Mouse (Mus musculus) embryonic facial prominence, embryonic 14.5 days (tissue): ENCODE results near the gene Abl2. TPM values are rescaled to one million over a fixed set of nuclear protein-coding genes. Genes with fewer than 3 reads are reported as not detected.
A peak's percentile ranks its signal among the peaks of the same experiment; 100 is the strongest.
"Not testable (repeated sequence)": the region's sequence is repeated elsewhere in the genome, so short reads cannot be mapped to it uniquely, and the experiment has no call there.

Source experiments
- ATAC-seq: fragments of 200-750 bp; cut with Nextera tagmentation; 2 replicates; pipeline ENCODE4 v1.8.0; 2017; ENCODE audit warnings: low read depth, moderate number of reproducible peaks, moderate TSS enrichment
- DNase-seq: peaks from one replicate; pipeline ENCODE4 v3.0.0-alpha.2; 2015; ENCODE audit warnings: low spot score
- H3K27ac ChIP-seq: fragments of 300-500 bp; sonication (generic); replicated peaks from 2 replicates; pipeline ENCODE4 v1.5.1; 2014; ENCODE audit warnings: low read depth, mild to moderate bottlenecking, low read length, moderate library complexity
- H3K27me3 ChIP-seq: fragments of 300-500 bp; sonication (generic); replicated peaks from 2 replicates; pipeline ENCODE4 v1.6.1; 2014; ENCODE audit warnings: low read length; ENCODE audit not compliant: control insufficient read depth, insufficient read depth
- H3K36me3 ChIP-seq: fragments of 300-500 bp; sonication (generic); 2 replicates; pipeline ENCODE4 v1.6.1; 2014; ENCODE audit warnings: low read length, mixed read lengths; ENCODE audit not compliant: control insufficient read depth, insufficient read depth
- H3K4me1 ChIP-seq: fragments of 300-500 bp; sonication (generic); 2 replicates; pipeline ENCODE4 v1.6.1; 2014; ENCODE audit warnings: antibody characterized with exemption, low read length; ENCODE audit not compliant: control insufficient read depth, insufficient read depth
- H3K4me2 ChIP-seq: fragments of 300-500 bp; sonication (generic); 2 replicates; pipeline ENCODE4 v1.6.1; 2014; ENCODE audit warnings: low read depth, mild to moderate bottlenecking, low read length, moderate library complexity, mixed read lengths
- H3K4me3 ChIP-seq: fragments of 300-500 bp; sonication (generic); 2 replicates; pipeline ENCODE4 v1.5.1; 2014; ENCODE audit warnings: low read depth, mild to moderate bottlenecking, low read length
- H3K9ac ChIP-seq: fragments of 300-500 bp; sonication (generic); 2 replicates; pipeline ENCODE4 v1.6.1; 2014; ENCODE audit warnings: low read depth, mild to moderate bottlenecking, low read length, moderate library complexity, mixed read lengths
- H3K9me3 ChIP-seq: fragments of 300-500 bp; sonication (generic); 2 replicates; pipeline ENCODE4 v1.6.1; 2016; ENCODE audit warnings: low read length; ENCODE audit not compliant: control insufficient read depth
- WGBS: fragments of 180-500 bp; shearing (Covaris S2); extraction: QIAGEN DNeasy Blood & Tissue Kit; methylation state at CpG from one replicate; pipeline ENCODE4 v1.1.7; 2014; 5-methylcytosine and 5-hydroxymethylcytosine counted together
- polyA plus RNA-seq: library from polyadenylated mRNA; unstranded; fragments of >200 nt; fragmentation: Nextera tagmentation; extraction: Ambion mirVana; gene quantifications from 2 replicates; pipeline ENCODE4 v1.2.1, GENCODE M21; 2014

The Abl2 gene
- polyA plus RNA-seq, 1 experiment from 2014 or later, result 5.4 TPM

GRCm38 (mm10) chr1:156660660-156661236, 102.2 kb downstream of the Abl2 start:
- not testable (repeated sequence) for H3K9me3 ChIP-seq, H3K4me1 ChIP-seq, DNase-seq, H3K9ac ChIP-seq, H3K27me3 ChIP-seq, H3K36me3 ChIP-seq, H3K4me3 ChIP-seq
- ATAC-seq, result 0 out of 2 replicates have a peak, but pooled peaks have one; percentile 19
- H3K27ac ChIP-seq, result peak overlapping the region; percentile 63
- H3K4me2 ChIP-seq, result peak overlapping the region; percentile 29
- 61% methylated on average over 19 of the region's 21 CpGs for WGBS

GRCm38 (mm10) chr1:156665777-156666176, 107.2 kb downstream of the Abl2 start:
- no peak overlapping the region for H3K9ac ChIP-seq
- no peaks in the 10 kb centered on the region for H3K9me3 ChIP-seq
- DNase-seq (no peak), ATAC-seq (no peak)
- WGBS, result 86% methylated on average over 8 of the region's 8 CpGs
- no peaks in the 10 kb centered on the region for H3K27me3 ChIP-seq
- no peak overlapping the region for H3K4me3 ChIP-seq
- no peaks in the 10 kb centered on the region for H3K36me3 ChIP-seq
- no peaks in the 10 kb centered on the region for H3K4me1 ChIP-seq
- H3K27ac ChIP-seq, result no peak overlapping the region
- H3K4me2 ChIP-seq, result no peak overlapping the region

GRCm38 (mm10) chr1:156667141-156667926, 108.7 kb downstream of the Abl2 start:
- DNase-seq, result peak; percentile 52
- H3K27ac ChIP-seq, result no peak overlapping the region

GRCm38 (mm10) chr1:156668602-156669001, 110.0 kb downstream of the Abl2 start:
- H3K27ac ChIP-seq, result no peak overlapping the region

More at GRCm38 (mm10) chr1:156667141-156667926, 108.7 kb downstream of the Abl2 start:
- Histone ChIP-seq H3K9ac (0 out of 2 replicates have a peak overlapping the region, but pooled peaks have one; percentile 5), H3K4me1 (no peaks in the 10 kb centered on the region), H3K4me3 (no peak overlapping the region), H3K4me2 (no peak overlapping the region), H3K27me3 (no peaks in the 10 kb centered on the region), H3K9me3 (no peaks in the 10 kb centered on the region), H3K36me3 (no peaks in the 10 kb centered on the region)
- 84% methylated on average over 23 of the region's 23 CpGs for WGBS
- peak; percentile 45; the same call in 1 of the 2 replicates for ATAC-seq

GRCm38 (mm10) chr1:156669208-156669983, 110.8 kb downstream of the Abl2 start:
- no peaks in the 10 kb centered on the region for H3K36me3 ChIP-seq
- H3K27ac ChIP-seq, result no peak overlapping the region
- H3K4me1 ChIP-seq, result peaks cover 8% of the 10 kb centered on the region; the same call in 1 of the 2 replicates
- H3K4me3 ChIP-seq, result no peak overlapping the region
- H3K9me3 ChIP-seq, result no peaks in the 10 kb centered on the region
- no peak overlapping the region for H3K9ac ChIP-seq
- DNase-seq (no peak), ATAC-seq (no peak)
- 0 out of 2 replicates have a peak, but pooled peaks cover 4% of the 10 kb centered on the region for H3K27me3 ChIP-seq
- H3K4me2 ChIP-seq, result no peak overlapping the region
- 46% methylated on average over 11 of the region's 11 CpGs for WGBS

More at GRCm38 (mm10) chr1:156668602-156669001, 110.0 kb downstream of the Abl2 start:
- Histone ChIP-seq H3K4me2 (no peak overlapping the region), H3K27me3 (0 out of 2 replicates have a peak, but pooled peaks cover 4% of the 10 kb centered on the region), H3K9me3 (no peaks in the 10 kb centered on the region), H3K9ac (no peak overlapping the region), H3K4me1 (peaks cover 8% of the 10 kb centered on the region; the same call in 1 of the 2 replicates), H3K36me3 (no peaks in the 10 kb centered on the region), H3K4me3 (no peak overlapping the region)
- DNase-seq, result no peak
- ATAC-seq, result no peak
- WGBS, result 26% methylated on average over 5 of the region's 5 CpGs

GRCm38 (mm10) chr1:156671921-156672320, 113.3 kb downstream of the Abl2 start:
- 95% methylated on average over 3 of the region's 3 CpGs for WGBS
- Histone ChIP-seq H3K27ac (no peak overlapping the region), H3K4me3 (no peak overlapping the region), H3K4me1 (peaks cover 8% of the 10 kb centered on the region; the same call in 1 of the 2 replicates), H3K9ac (no peak overlapping the region), H3K36me3 (no peaks in the 10 kb centered on the region), H3K27me3 (0 out of 2 replicates have a peak, but pooled peaks cover 4% of the 10 kb centered on the region), H3K9me3 (no peaks in the 10 kb centered on the region), H3K4me2 (no peak overlapping the region)
- DNase-seq (no peak), ATAC-seq (no peak)

GRCm38 (mm10) chr1:156672720-156673475, 114.3 kb downstream of the Abl2 start:
- WGBS, result 19% methylated on average over 14 of the region's 14 CpGs
- H3K4me3 ChIP-seq, result peak overlapping the region; percentile 64
- peak overlapping the region; percentile 74 for H3K9ac ChIP-seq
- H3K4me1 ChIP-seq, result peaks cover 8% of the 10 kb centered on the region; the same call in 1 of the 2 replicates
- H3K9me3 ChIP-seq, result no peaks in the 10 kb centered on the region
- H3K27ac ChIP-seq, result no peak overlapping the region
- H3K36me3 ChIP-seq, result no peaks in the 10 kb centered on the region
- no peak for DNase-seq
- H3K27me3 ChIP-seq, result 0 out of 2 replicates have a peak, but pooled peaks cover 4% of the 10 kb centered on the region
- peak overlapping the region; percentile 99 for H3K4me2 ChIP-seq
- ATAC-seq, result no peak
